Mouse (Mus musculus) heart, embryonic 12.5 days (tissue): ENCODE data around the gene Dvl1. TPM values are rescaled to one million over a fixed set of nuclear protein-coding genes. Genes with fewer than 3 reads are reported as not detected.

Experiments used
- ATAC-seq: fragments of 200-750 bp; cut with Nextera tagmentation; 2 replicates; pipeline ENCODE4 v1.8.0; 2017; ENCODE audit warnings: moderate TSS enrichment, moderate library complexity; ENCODE audit not compliant: insufficient number of reproducible peaks, low FRiP score
- H3K27ac ChIP-seq: fragments of 300-500 bp; sonication (generic); 2 replicates; pipeline ENCODE4 v1.5.1; 2016; ENCODE audit warnings: mild to moderate bottlenecking, moderate library complexity; ENCODE audit not compliant: poor library complexity, severe bottlenecking
- H3K27me3 ChIP-seq: fragments of 300-500 bp; sonication (generic); replicated peaks from 2 replicates; pipeline ENCODE4 v1.6.1; 2016; ENCODE audit warnings: mild to moderate bottlenecking, moderate library complexity
- H3K36me3 ChIP-seq: fragments of 300-500 bp; sonication (generic); 2 replicates; pipeline ENCODE4 v1.6.1; 2016; ENCODE audit warnings: mild to moderate bottlenecking, moderate library complexity
- H3K4me1 ChIP-seq: fragments of 300-500 bp; sonication (generic); replicated peaks from 2 replicates; pipeline ENCODE4 v1.6.1; 2016; ENCODE audit warnings: mild to moderate bottlenecking
- H3K4me2 ChIP-seq: fragments of 300-500 bp; sonication (generic); 2 replicates; pipeline ENCODE4 v1.6.1; 2016; ENCODE audit warnings: mild to moderate bottlenecking, moderate library complexity
- H3K4me3 ChIP-seq: fragments of 300-500 bp; sonication (generic); 2 replicates; pipeline ENCODE4 v1.5.1; 2016; ENCODE audit warnings: mild to moderate bottlenecking
- H3K9ac ChIP-seq: fragments of 300-500 bp; sonication (generic); 2 replicates; pipeline ENCODE4 v1.6.1; 2016; ENCODE audit warnings: mild to moderate bottlenecking, moderate library complexity
- H3K9me3 ChIP-seq: fragments of 300-500 bp; sonication (generic); replicated peaks from 2 replicates; pipeline ENCODE4 v1.6.1; 2016; ENCODE audit warnings: mild to moderate bottlenecking, moderate library complexity
- WGBS: fragments of 180-500 bp; shearing (Covaris S2); methylation state at CpG from one replicate; pipeline ENCODE4 v1.1.7; 2016; 5-methylcytosine and 5-hydroxymethylcytosine counted together
- polyA plus RNA-seq: library from polyadenylated mRNA; unstranded; fragments of >200 nt; fragmentation: Nextera tagmentation; extraction: Ambion mirVana; gene quantifications from 2 replicates; pipeline ENCODE4 v1.2.1, GENCODE M21; 2016

The Dvl1 gene
- polyA plus RNA-seq, 1 experiment from 2014 or later = 9.4 TPM

GRCm38 (mm10) chr4:155829866-155830265 is 17.3 kb upstream of the Dvl1 start:
- no peaks in the 10 kb centered on the region for H3K27me3 ChIP-seq
- H3K4me2 ChIP-seq = no peak overlapping the region
- 87% methylated on average over 4 of the region's 4 CpGs for WGBS
- no peak overlapping the region for H3K27ac ChIP-seq
- ATAC-seq = no peak
- peaks cover 43% of the 10 kb centered on the region for H3K36me3 ChIP-seq
- H3K9me3 ChIP-seq = no peaks in the 10 kb centered on the region
- H3K4me1 ChIP-seq = peaks cover 27% of the 10 kb centered on the region
- no peak overlapping the region for H3K9ac ChIP-seq
- no peak overlapping the region for H3K4me3 ChIP-seq

- peak overlapping the region; percentile 90 for H3K27ac ChIP-seq
Measured at GRCm38 (mm10) chr4:155830596-155830995, 16.6 kb upstream of the Dvl1 start.

GRCm38 (mm10) chr4:155831205-155831766 is 15.9 kb upstream of the Dvl1 start, which contains the start of gene Aurkaip1:
TSS of gene Aurkaip1 (plus strand) at chr4:155831272.
- Histone ChIP-seq H3K4me1 (peaks cover 27% of the 10 kb centered on the region), H3K36me3 (peaks cover 32% of the 10 kb centered on the region), H3K27ac (peak within 1 kb of the TSS; percentile 90), H3K4me2 (peak within 1 kb of the TSS; percentile 91), H3K9me3 (no peaks in the 10 kb centered on the region), H3K9ac (peak within 1 kb of the TSS; percentile 95), H3K27me3 (no peaks in the 10 kb centered on the region), H3K4me3 (peak within 1 kb of the TSS; percentile 86)
- under 1% methylated on average over 49 of the region's 49 CpGs for WGBS
- peak; percentile 94 for ATAC-seq

More at GRCm38 (mm10) chr4:155830596-155830995, 16.6 kb upstream of the Dvl1 start:
- Histone ChIP-seq H3K4me3 (0 out of 2 replicates have a peak overlapping the region, but pooled peaks have one; percentile 86), H3K4me2 (peak overlapping the region; percentile 91), H3K4me1 (peaks cover 27% of the 10 kb centered on the region), H3K9ac (no peak overlapping the region), H3K36me3 (peaks cover 35% of the 10 kb centered on the region), H3K27me3 (no peaks in the 10 kb centered on the region), H3K9me3 (no peaks in the 10 kb centered on the region)
- no peak for ATAC-seq
- WGBS = 52% methylated on average over 8 of the region's 8 CpGs

GRCm38 (mm10) chr4:155831831-155832230 is 15.4 kb upstream of the Dvl1 start:
- H3K27ac ChIP-seq = peak overlapping the region; percentile 90
- under 1% methylated on average over 25 of the region's 25 CpGs for WGBS
- ATAC-seq = peak; percentile 36

GRCm38 (mm10) chr4:155832321-155832720 is 14.9 kb upstream of the Dvl1 start:
- Histone ChIP-seq H3K27ac (peak overlapping the region; percentile 90; the same call in 1 of the 2 replicates), H3K4me1 (peaks cover 28% of the 10 kb centered on the region), H3K27me3 (no peaks in the 10 kb centered on the region), H3K4me3 (peak overlapping the region; percentile 86), H3K9me3 (no peaks in the 10 kb centered on the region), H3K4me2 (peak overlapping the region; percentile 91), H3K9ac (peak overlapping the region; percentile 95), H3K36me3 (peaks cover 22% of the 10 kb centered on the region)
- no peak for ATAC-seq
- 53% methylated on average over 10 of the region's 10 CpGs for WGBS

More at GRCm38 (mm10) chr4:155831831-155832230, 15.4 kb upstream of the Dvl1 start:
- H3K27me3 ChIP-seq = no peaks in the 10 kb centered on the region
- H3K4me1 ChIP-seq = peaks cover 27% of the 10 kb centered on the region
- peak overlapping the region; percentile 86 for H3K4me3 ChIP-seq
- no peaks in the 10 kb centered on the region for H3K9me3 ChIP-seq
- peaks cover 27% of the 10 kb centered on the region for H3K36me3 ChIP-seq
- peak overlapping the region; percentile 95 for H3K9ac ChIP-seq
- H3K4me2 ChIP-seq = peak overlapping the region; percentile 91

- no peak overlapping the region for H3K4me3 ChIP-seq
- no peaks in the 10 kb centered on the region for H3K9me3 ChIP-seq
- peaks cover 37% of the 10 kb centered on the region for H3K4me1 ChIP-seq
- ATAC-seq = no peak
- H3K27me3 ChIP-seq = no peaks in the 10 kb centered on the region
- no peak overlapping the region for H3K9ac ChIP-seq
- peaks cover 13% of the 10 kb centered on the region for H3K36me3 ChIP-seq
- 83% methylated on average over 4 of the region's 4 CpGs for WGBS
- H3K27ac ChIP-seq = no peak overlapping the region
- H3K4me2 ChIP-seq = no peak overlapping the region
Measured at GRCm38 (mm10) chr4:155833234-155833633, 14.0 kb upstream of the Dvl1 start.

- Histone ChIP-seq H3K4me1 (peaks cover 43% of the 10 kb centered on the region), H3K9ac (no peak overlapping the region), H3K27me3 (no peaks in the 10 kb centered on the region), H3K27ac (peak overlapping the region; percentile 42), H3K9me3 (no peaks in the 10 kb centered on the region), H3K4me3 (no peak overlapping the region), H3K4me2 (no peak overlapping the region), H3K36me3 (peaks cover 10% of the 10 kb centered on the region)
- ATAC-seq = 0 out of 2 replicates have a peak, but pooled peaks have one; percentile 9
- WGBS = 24% methylated on average over 2 of the region's 2 CpGs
Measured at GRCm38 (mm10) chr4:155833836-155834235, 13.4 kb upstream of the Dvl1 start.

- Histone ChIP-seq H3K27ac (peak overlapping the region; percentile 77; the same call in 1 of the 2 replicates), H3K4me1 (peaks cover 63% of the 10 kb centered on the region), H3K9ac (0 out of 2 replicates have a peak overlapping the region, but pooled peaks have one; percentile 25), H3K4me2 (0 out of 2 replicates have a peak overlapping the region, but pooled peaks have one; percentile 9), H3K4me3 (no peak overlapping the region), H3K27me3 (peaks cover 4% of the 10 kb centered on the region; the same call in 1 of the 2 replicates), H3K9me3 (no peaks in the 10 kb centered on the region), H3K36me3 (peaks cover 17% of the 10 kb centered on the region)
- 50% methylated on average over 11 of the region's 11 CpGs for WGBS
- ATAC-seq = no peak
Measured at GRCm38 (mm10) chr4:155837404-155838010, 9.7 kb upstream of the Dvl1 start.

- H3K4me2 ChIP-seq = peak overlapping the region; percentile 95; the same call in 1 of the 2 replicates
- H3K4me1 ChIP-seq = peaks cover 53% of the 10 kb centered on the region
- WGBS = 39% methylated on average over 8 of the region's 8 CpGs
- H3K9ac ChIP-seq = 0 out of 2 replicates have a peak overlapping the region, but pooled peaks have one; percentile 25
- no peak overlapping the region for H3K4me3 ChIP-seq
- peaks cover 18% of the 10 kb centered on the region for H3K36me3 ChIP-seq
- ATAC-seq = no peak
- H3K9me3 ChIP-seq = no peaks in the 10 kb centered on the region
- peaks cover 4% of the 10 kb centered on the region; the same call in 1 of the 2 replicates for H3K27me3 ChIP-seq
- H3K27ac ChIP-seq = peak overlapping the region; percentile 77
Measured at GRCm38 (mm10) chr4:155838187-155839153, 8.7 kb upstream of the Dvl1 start.

GRCm38 (mm10) chr4:155839483-155839910 is 7.7 kb upstream of the Dvl1 start, which contains the start of gene Mxra8:
TSS of gene Mxra8 (plus strand) at chr4:155839680.
- Histone ChIP-seq H3K27ac (peak within 1 kb of the TSS; percentile 77), H3K4me2 (peak within 1 kb of the TSS; percentile 95), H3K36me3 (peaks cover 23% of the 10 kb centered on the region), H3K4me1 (peaks cover 45% of the 10 kb centered on the region), H3K4me3 (peak within 1 kb of the TSS; percentile 56), H3K9ac (peak within 1 kb of the TSS; percentile 80), H3K27me3 (peaks cover 4% of the 10 kb centered on the region; the same call in 1 of the 2 replicates), H3K9me3 (no peaks in the 10 kb centered on the region)
- peak; percentile 92 for ATAC-seq
- WGBS = 4% methylated on average over 16 of the region's 16 CpGs
